Mouse (Mus musculus) small intestine, adult 10 weeks (tissue): ENCODE measurements around the gene Cttn. TPM values are rescaled to one million over a fixed set of nuclear protein-coding genes. Genes with fewer than 3 reads are reported as not detected.

Experiments used
- polyA plus RNA-seq: library from polyadenylated mRNA; stranded (reverse); fragments of 350-450 nt; fragmentation: Illumina TruSeq; extraction: RNeasy Lipid Tissue Mini Kit (QIAGEN cat#74804); gene quantifications from one replicate; pipeline ENCODE4 v1.2.3, GENCODE M21; 2014; ENCODE audit warnings: low replicate concordance

Gene Cttn
- polyA plus RNA-seq = 21.2 TPM

GRCm38 (mm10) chr7:144470545-144471059 lies at the start of gene Cttn:
Cttn (minus strand) TSS chr7:144471009.

Other genes starting within 250 kb of the Cttn start
- gene Ppfia1, start 82.7 kb upstream of the Cttn start, polyA plus RNA-seq = 142 TPM
- gene Fadd, start 111.5 kb upstream of the Cttn start, polyA plus RNA-seq = 5.6 TPM